Mouse (Mus musculus) neural tube, embryonic 15.5 days (tissue): ENCODE results near the gene Rassf3. TPM values are rescaled to one million over a fixed set of nuclear protein-coding genes. Genes with fewer than 3 reads are reported as not detected.

ENCODE experiments used
- ATAC-seq: fragments of 200-750 bp; cut with Nextera tagmentation; 2 replicates; pipeline ENCODE4 v1.8.0; 2017; ENCODE audit warnings: mild to moderate bottlenecking, moderate TSS enrichment, moderate library complexity; ENCODE audit not compliant: low FRiP score
- H3K27ac ChIP-seq: fragments of 300-500 bp; sonication (generic); replicated peaks from 2 replicates; pipeline ENCODE4 v1.5.1; 2015; ENCODE audit warnings: mild to moderate bottlenecking, inconsistent platforms
- H3K27me3 ChIP-seq: fragments of 300-500 bp; sonication (generic); replicated peaks from 2 replicates; pipeline ENCODE4 v1.6.1; 2015; ENCODE audit warnings: inconsistent platforms
- H3K36me3 ChIP-seq: fragments of 300-500 bp; sonication (generic); 2 replicates; pipeline ENCODE4 v1.6.1; 2015; ENCODE audit warnings: inconsistent platforms
- H3K4me1 ChIP-seq: fragments of 300-500 bp; sonication (generic); 2 replicates; pipeline ENCODE4 v1.6.1; 2015; ENCODE audit warnings: inconsistent platforms
- H3K4me2 ChIP-seq: fragments of 300-500 bp; sonication (generic); 2 replicates; pipeline ENCODE4 v1.6.1; 2015; ENCODE audit warnings: inconsistent platforms, mild to moderate bottlenecking, moderate library complexity
- H3K4me3 ChIP-seq: fragments of 300-500 bp; sonication (generic); replicated peaks from 2 replicates; pipeline ENCODE4 v1.5.1; 2015; ENCODE audit warnings: mild to moderate bottlenecking, inconsistent platforms
- H3K9ac ChIP-seq: fragments of 300-500 bp; sonication (generic); replicated peaks from 2 replicates; pipeline ENCODE4 v1.6.1; 2015; ENCODE audit warnings: mild to moderate bottlenecking, inconsistent platforms
- H3K9me3 ChIP-seq: fragments of 300-500 bp; sonication (generic); replicated peaks from 2 replicates; pipeline ENCODE4 v1.6.1; 2016; ENCODE audit warnings: inconsistent platforms
- WGBS: fragments of 180-500 bp; shearing (Covaris S2); methylation state at CpG from one replicate; pipeline ENCODE4 v1.1.7; 2015; ENCODE audit warnings: mixed read lengths; 5-methylcytosine and 5-hydroxymethylcytosine counted together
- polyA plus RNA-seq: library from polyadenylated mRNA; unstranded; fragments of >200 nt; fragmentation: Nextera tagmentation; extraction: Ambion mirVana; gene quantifications from 2 replicates; pipeline ENCODE4 v1.2.1, GENCODE M21; 2015

Rassf3 gene
- polyA plus RNA-seq: 6.7 and 7.1 TPM in 2 replicates

DNA sequence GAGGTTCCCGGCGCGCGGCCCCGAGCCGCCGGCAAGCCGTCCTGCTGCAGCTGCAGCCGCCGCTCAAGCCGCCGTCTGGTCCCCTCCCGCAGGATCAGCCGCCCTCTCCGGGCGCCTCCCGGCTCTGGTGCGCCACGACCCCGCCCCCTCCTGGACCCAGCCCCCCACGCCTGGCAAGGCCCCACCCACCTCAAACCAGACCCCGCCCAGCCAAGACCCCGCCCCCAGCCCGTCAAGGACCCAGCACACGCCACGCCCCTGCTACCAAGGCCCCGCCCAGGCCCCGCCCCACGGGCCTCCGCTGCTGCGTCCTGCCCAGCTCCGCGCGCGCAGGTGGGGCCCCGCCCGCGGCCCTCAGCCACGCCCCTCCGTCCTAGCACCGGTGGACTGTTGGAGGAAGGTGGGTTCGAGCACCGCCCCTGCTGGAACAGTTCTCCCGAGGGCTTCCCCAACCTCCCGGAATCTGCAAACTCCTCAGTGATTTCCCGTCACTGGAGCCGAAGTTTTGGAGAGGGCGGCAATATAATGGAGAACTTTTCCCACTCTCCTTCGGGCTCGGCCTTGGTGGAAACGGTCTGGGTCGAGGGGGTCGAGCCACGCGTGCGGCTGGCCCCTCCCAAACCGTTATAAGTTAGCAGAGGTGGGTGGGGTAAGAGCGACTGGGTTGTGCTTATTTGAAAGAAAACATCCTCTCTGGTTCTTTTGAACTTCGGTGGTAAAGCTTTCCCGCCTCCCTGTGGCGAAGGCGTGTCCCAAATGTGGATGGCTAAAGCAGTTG is at the start of gene Rassf3:
Rassf3 (minus strand) TSS at position 158 of the 778 bp plus-strand sequence.
- WGBS: 2% methylated on average over 34 of the region's 62 CpGs
- Histone ChIP-seq H3K4me1 (peaks cover 39% of the 10 kb centered on the region), H3K9ac (peak within 1 kb of the TSS; percentile 64), H3K36me3 (no peaks in the 10 kb centered on the region), H3K4me3 (peak within 1 kb of the TSS; percentile 67), H3K4me2 (peak within 1 kb of the TSS; percentile 96), H3K27me3 (no peaks in the 10 kb centered on the region), H3K27ac (peak within 1 kb of the TSS; percentile 64), H3K9me3 (no peaks in the 10 kb centered on the region)
- ATAC-seq: peak; percentile 91

- Histone ChIP-seq H3K27ac (no peak overlapping the region), H3K9ac (no peak overlapping the region), H3K4me2 (no peak overlapping the region), H3K36me3 (no peaks in the 10 kb centered on the region), H3K9me3 (no peaks in the 10 kb centered on the region), H3K4me1 (0 out of 2 replicates have a peak, but pooled peaks cover 4% of the 10 kb centered on the region), H3K4me3 (no peak overlapping the region), H3K27me3 (no peaks in the 10 kb centered on the region)
- peak; percentile 38; the same call in 1 of the 2 replicates for ATAC-seq
- 10% methylated on average over 12 of the region's 12 CpGs for WGBS
Measured at GRCm38 (mm10) chr10:121520923-121521585, 44.9 kb upstream of the Rassf3 start.

DNA sequence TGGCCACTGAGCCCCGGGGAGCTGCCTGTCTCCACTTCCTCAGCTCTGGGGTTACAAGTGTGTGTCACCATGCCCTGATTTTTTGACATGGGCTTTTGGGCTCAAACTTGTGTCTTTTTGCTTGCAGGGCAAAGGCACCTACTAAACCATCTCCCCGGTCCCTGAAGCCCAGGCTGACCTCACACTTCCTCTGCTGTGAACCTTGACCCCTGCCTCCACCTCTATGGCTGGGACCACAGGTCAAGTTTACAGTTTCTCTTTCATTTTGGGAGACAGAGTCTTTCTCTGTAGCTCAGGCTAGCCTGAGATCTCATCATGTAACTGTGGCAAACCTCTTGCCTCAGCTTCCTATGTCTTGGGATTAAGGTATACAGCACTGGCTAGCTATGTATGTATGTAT is 43.6 kb upstream of the Rassf3 start:
- Histone ChIP-seq H3K9me3 (no peaks in the 10 kb centered on the region), H3K9ac (no peak overlapping the region), H3K27ac (no peak overlapping the region), H3K4me3 (no peak overlapping the region), H3K4me2 (no peak overlapping the region), H3K27me3 (no peaks in the 10 kb centered on the region), H3K4me1 (0 out of 2 replicates have a peak, but pooled peaks cover 4% of the 10 kb centered on the region), H3K36me3 (no peaks in the 10 kb centered on the region)
- no peak for ATAC-seq
- WGBS: 71% methylated on average over 2 of the region's 2 CpGs

DNA sequence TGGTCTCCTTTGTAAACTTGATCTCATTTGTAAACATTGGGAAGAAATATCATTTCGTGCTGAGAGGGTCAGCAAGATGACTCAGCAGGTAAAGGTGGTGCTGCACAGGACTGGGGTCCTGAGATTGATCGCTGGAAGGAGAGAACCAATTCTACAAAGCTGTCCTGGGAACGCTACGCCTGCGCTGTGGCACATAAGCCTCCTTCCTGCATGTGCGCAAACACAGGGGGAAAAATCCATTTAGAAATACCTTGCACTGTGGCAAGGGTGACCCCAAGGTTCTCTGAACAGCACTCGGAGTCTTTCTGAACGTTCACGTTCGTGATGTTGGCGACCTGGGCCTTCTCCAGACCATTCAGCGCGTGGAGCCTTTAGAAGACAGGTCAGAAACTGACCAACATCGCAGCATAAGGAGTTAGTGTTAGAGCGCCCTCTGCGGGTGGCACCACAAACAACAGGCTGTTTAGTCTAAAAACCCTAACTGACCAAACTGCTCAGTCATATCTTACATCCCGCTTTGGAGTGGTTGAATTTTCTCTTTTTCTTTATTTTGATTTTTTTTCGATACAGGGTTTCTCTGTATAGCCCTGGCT is 40.0 kb upstream of the Rassf3 start:
- H3K4me3 ChIP-seq: no peak overlapping the region
- H3K9me3 ChIP-seq: no peaks in the 10 kb centered on the region
- peak overlapping the region; percentile 30 for H3K4me2 ChIP-seq
- no peak for ATAC-seq
- H3K9ac ChIP-seq: no peak overlapping the region
- 29% methylated on average over 18 of the region's 18 CpGs for WGBS
- H3K27ac ChIP-seq: no peak overlapping the region
- 0 out of 2 replicates have a peak, but pooled peaks cover 4% of the 10 kb centered on the region for H3K4me1 ChIP-seq
- no peaks in the 10 kb centered on the region for H3K27me3 ChIP-seq
- no peaks in the 10 kb centered on the region for H3K36me3 ChIP-seq

GRCm38 (mm10) chr10:121509751-121510643 is 33.9 kb upstream of the Rassf3 start:
- Histone ChIP-seq H3K9ac (no peak overlapping the region; the same call in 1 of the 2 replicates), H3K27ac (no peak overlapping the region), H3K36me3 (no peaks in the 10 kb centered on the region), H3K4me1 (peaks cover 32% of the 10 kb centered on the region), H3K4me2 (0 out of 2 replicates have a peak overlapping the region, but pooled peaks have one; percentile 9), H3K27me3 (no peaks in the 10 kb centered on the region), H3K9me3 (no peaks in the 10 kb centered on the region), H3K4me3 (no peak overlapping the region)
- WGBS: 31% methylated on average over 24 of the region's 24 CpGs
- no peak for ATAC-seq

GRCm38 (mm10) chr10:121507755-121508544 is 31.8 kb upstream of the Rassf3 start:
- Histone ChIP-seq H3K4me1 (peaks cover 35% of the 10 kb centered on the region), H3K36me3 (no peaks in the 10 kb centered on the region), H3K27ac (no peak overlapping the region), H3K4me3 (no peak overlapping the region), H3K4me2 (no peak overlapping the region), H3K9me3 (no peaks in the 10 kb centered on the region), H3K27me3 (no peaks in the 10 kb centered on the region), H3K9ac (no peak overlapping the region)
- WGBS: 90% methylated on average over 16 of the region's 16 CpGs
- ATAC-seq: no peak

GRCm38 (mm10) chr10:121506731-121507583 is 30.8 kb upstream of the Rassf3 start:
- WGBS: 36% methylated on average over 29 of the region's 29 CpGs
- H3K4me1 ChIP-seq: peaks cover 35% of the 10 kb centered on the region
- no peaks in the 10 kb centered on the region for H3K27me3 ChIP-seq
- H3K4me3 ChIP-seq: no peak overlapping the region
- H3K4me2 ChIP-seq: 0 out of 2 replicates have a peak overlapping the region, but pooled peaks have one; percentile 16
- H3K9me3 ChIP-seq: no peaks in the 10 kb centered on the region
- ATAC-seq: no peak
- H3K36me3 ChIP-seq: no peaks in the 10 kb centered on the region
- no peak overlapping the region for H3K9ac ChIP-seq
- peak overlapping the region; percentile 70 for H3K27ac ChIP-seq

DNA sequence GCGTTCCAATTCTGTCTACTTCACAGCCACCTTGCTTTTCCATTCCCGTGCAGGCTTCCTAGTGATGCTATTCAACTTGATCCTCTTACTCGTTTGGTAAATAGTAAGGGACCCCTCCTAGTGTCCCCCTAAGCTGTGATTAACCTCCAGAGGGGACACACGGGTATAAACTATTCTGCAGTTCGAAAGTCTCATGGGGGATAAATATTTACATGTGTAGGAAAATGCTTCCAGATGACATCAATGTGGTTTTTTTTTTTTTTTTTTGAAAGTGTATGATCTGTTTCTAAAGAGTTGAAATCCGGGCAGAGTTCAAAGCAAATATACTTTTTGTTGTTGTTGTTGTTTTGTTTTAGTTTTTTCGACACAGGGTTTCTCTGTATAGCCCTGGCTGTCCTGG is 29.8 kb upstream of the Rassf3 start:
- Histone ChIP-seq H3K9ac (peak overlapping the region; percentile 38; the same call in 1 of the 2 replicates), H3K4me1 (peaks cover 35% of the 10 kb centered on the region), H3K4me3 (peak overlapping the region; percentile 38), H3K27ac (peak overlapping the region; percentile 81), H3K27me3 (no peaks in the 10 kb centered on the region), H3K9me3 (no peaks in the 10 kb centered on the region), H3K36me3 (no peaks in the 10 kb centered on the region), H3K4me2 (peak overlapping the region; percentile 62)
- 48% methylated on average over 7 of the region's 7 CpGs for WGBS
- no peak for ATAC-seq

DNA sequence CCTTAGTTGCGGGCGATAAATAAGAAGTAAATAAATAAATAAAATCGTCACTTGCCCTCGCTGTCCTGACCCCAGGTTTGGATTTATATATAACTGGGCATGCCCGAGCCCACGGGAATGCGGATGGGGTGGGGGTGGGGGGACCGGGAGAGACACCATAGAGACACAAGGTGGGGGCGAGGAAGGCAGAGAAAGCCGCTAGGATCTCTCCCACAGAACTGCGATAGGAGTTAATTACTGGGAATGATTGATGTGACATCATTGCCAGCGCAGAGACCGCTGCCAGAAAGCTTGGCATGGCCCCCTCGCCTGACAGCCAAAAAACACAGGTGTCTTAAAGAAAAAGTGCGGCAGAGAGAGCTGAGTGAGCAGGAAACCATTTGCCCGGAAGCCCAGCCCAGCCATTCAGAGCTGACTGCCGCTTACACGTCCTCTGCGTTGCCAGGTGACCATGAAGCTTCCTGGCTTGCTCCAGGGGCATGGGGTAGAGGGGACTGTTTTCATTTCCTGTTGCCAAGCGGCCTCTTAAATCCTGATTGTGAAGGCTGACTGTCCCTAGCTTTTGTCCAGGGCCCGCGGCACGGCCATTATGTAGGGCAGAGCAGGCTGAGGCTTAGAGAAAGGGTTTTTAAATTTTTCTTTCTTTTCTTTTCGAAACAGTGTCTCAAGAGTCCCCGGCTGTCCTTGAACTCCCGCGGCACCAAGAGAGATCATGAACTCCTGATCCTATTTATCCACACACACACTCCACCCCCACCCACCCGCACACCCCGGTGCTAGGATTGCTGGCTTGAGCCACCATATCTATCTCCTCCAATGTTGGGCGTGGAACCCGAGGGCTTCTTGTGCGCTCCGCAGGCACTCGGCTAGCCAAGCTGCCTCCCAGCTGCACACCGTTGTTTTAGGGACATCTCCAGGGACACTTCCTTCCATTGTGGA is 29.1 kb upstream of the Rassf3 start:
- peak overlapping the region; percentile 62 for H3K4me2 ChIP-seq
- peak overlapping the region; percentile 38 for H3K4me3 ChIP-seq
- peak overlapping the region; percentile 81 for H3K27ac ChIP-seq
- H3K36me3 ChIP-seq: no peaks in the 10 kb centered on the region
- H3K27me3 ChIP-seq: no peaks in the 10 kb centered on the region
- H3K4me1 ChIP-seq: peaks cover 39% of the 10 kb centered on the region
- no peaks in the 10 kb centered on the region for H3K9me3 ChIP-seq
- ATAC-seq: peak; percentile 91
- 8% methylated on average over 35 of the region's 35 CpGs for WGBS
- peak overlapping the region; percentile 38 for H3K9ac ChIP-seq
